Mouse (Mus musculus) layer of hippocampus, adult 9-10 months (tissue): ENCODE measurements around the gene Cideb.
A peak's percentile ranks its signal among the peaks of the same experiment; 100 is the strongest.

Experiments
- DNase-seq: peaks from one replicate; pipeline ENCODE4 v3.0.0; 2022; ENCODE audit warnings: low spot score

Cideb gene

GRCm38 (mm10) chr14:55758363-55758784 is at the start of gene Cideb:
Gene Cideb, minus strand, starts transcription at chr14:55758458.
- DNase-seq = no peak

DNA sequence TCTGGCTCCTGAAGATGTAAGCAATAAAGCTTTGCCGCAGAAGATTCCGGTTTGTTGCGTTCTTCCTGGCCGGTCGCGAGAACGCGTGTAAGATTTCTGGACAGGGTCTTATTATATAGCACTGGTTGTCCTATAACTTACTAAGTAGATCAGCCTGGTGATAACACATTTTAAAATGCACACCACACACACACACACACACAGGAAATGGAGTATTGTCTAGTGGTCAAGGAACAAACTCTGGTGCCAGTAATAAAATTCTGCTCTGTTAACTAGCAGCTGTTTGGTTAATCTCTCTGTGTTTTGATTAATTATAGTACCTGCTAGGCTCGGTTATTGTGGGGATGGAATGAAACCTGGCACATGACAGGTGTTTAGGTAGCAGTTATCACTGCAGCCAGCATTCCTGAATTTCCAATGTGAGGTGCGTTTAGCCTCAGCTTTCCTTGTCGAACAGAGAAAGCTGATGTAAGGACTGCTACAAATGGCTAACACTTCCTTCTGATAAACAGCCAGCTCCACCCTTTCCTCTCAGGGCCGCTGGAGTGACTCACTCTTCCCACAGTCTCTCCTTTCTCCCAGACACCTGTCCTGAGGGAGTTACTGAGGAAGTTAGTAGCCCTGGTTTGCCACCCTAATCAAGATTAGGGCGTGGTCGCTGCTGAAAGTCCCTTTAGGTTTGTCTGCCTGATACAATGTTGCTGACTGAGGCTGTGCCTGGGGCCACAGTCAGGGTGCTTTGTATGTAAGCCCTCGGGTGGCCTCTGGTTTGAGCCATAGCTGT is 37.3 kb upstream of the Cideb start:
- DNase-seq = no peak

DNA sequence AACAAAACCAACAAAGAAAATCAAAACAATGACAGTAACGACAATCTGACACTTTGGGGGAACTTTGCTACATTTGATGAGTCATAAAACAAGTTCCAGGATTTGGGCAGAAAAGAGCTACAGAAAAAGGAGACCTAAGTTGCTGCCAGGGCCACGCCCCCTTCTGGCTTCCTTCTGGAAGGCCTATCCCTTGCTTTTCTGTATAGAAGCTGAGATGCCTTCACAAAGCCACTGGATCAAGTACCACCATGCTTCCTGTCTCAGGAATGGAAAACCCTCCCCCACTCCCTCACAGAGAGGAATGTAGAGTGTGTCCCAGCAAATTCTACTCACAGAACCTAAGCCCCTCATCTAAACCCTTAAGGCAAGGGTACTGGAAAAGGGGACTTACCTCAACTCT is 35.7 kb upstream of the Cideb start:
- DNase-seq = no peak

DNA sequence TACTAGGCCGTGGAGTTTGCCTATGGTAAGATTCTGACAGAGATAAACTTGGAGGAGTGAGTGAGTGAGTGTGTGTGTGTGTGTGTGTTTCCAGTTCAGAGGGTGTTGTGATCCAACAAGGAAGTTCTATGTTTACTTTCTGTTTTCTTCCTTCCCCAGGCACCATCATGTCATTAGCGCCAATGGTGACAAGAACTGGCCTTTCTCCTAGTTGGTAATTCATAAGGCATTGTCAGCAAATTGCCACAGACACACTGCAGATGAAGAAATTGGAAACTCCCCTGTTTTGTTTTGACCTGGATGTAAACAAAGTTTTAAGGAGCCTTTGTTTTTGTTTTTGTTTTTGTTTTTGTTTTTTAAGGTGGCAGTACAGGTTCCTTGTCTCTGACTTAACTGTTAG is 35.2 kb upstream of the Cideb start:
- no peak for DNase-seq

DNA sequence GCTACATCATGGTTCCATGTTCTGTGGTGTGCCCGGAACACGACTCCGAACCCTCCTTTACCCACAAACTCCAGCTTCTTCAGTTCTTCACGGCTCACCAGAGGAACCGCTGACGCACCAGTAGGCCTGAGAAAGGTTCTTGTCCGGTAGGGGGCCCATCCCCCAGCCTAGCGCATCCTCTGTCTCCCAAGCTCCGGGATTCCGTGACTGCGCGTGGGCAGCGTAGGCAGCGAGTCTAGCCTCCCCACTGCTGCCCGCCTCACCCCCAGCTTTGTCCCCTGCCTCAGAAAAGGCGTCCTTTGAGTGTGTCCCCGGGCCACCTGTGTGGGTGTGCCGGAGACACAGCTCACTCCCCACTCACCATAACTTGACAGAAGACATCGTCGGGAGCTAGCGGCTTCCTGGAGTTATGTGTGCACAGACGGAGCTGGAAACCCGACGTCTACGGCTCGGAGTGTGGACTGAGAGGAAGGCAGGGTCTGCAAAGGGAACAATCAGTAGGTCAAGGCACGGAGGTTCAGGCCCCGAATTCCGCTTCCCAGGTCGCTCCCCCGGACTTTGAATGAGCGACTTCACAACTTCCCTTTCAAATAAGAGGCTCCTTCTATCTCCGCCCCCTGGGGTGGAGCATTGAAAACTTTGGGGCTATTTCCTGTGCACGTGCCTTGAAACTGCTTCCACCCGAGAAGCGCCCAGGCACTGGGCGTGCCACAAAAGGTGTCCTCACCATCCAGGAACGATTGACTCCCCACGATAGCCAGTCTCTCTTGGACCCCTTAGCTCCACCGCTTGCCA is 30.2 kb upstream of the Cideb start, which contains the start of gene Ripk3:
Ripk3 (minus strand) TSS at position 610 of the 795 bp plus-strand sequence.
- DNase-seq = no peak

- no peak for DNase-seq
Observed at GRCm38 (mm10) chr14:55787731-55788130, 29.5 kb upstream of the Cideb start.

GRCm38 (mm10) chr14:55785195-55785594 is 26.9 kb upstream of the Cideb start:
- DNase-seq = no peak

- DNase-seq = no peak
Observed at GRCm38 (mm10) chr14:55783958-55784235, 25.6 kb upstream of the Cideb start, which contains the start of gene Adcy4. Gene Adcy4, minus strand, starts transcription at chr14:55784095.

GRCm38 (mm10) chr14:55783171-55783957 is 25.1 kb upstream of the Cideb start:
- no peak for DNase-seq

GRCm38 (mm10) chr14:55782361-55782960 is 24.2 kb upstream of the Cideb start:
- DNase-seq = no peak

DNA sequence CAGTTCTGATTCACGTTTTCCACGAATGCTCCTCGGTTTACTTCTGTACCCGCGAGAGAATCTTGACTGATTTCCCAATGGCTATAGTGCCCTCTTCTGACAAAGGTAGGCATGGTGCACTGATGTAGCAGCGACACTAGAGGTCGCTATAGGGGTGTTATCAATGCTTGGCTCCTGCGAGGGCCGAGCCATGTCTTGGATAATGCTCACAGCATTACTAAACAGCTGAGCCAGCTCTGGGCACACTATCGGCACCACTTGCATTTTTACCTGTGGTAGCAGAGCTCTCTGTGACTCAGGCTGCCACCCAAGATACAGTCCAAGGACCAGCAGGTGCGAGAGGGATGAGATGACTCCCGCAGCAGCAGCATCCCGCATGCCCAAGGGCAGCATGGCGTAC is 23.1 kb upstream of the Cideb start:
- DNase-seq = peak; percentile 55

DNA sequence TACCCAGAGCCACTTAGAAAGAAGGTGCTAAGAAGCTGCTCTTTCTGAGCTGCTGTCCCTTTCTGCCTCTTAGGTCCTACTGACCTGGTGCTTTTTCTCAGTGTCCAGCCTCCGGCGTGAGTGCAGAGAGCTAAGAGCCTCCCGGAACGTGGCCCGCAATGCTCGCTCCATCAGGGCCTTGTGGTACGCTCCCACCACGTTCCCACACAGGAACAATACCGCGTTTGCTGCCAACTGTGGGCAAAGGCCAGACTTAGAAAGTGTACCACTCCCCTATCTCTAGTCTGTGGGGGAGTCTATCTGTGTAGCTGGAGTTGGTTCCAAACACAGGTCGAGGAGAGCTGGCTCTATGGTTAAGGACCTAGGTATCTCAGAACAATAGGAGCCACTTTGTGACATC is 22.5 kb upstream of the Cideb start:
- DNase-seq = no peak

DNA sequence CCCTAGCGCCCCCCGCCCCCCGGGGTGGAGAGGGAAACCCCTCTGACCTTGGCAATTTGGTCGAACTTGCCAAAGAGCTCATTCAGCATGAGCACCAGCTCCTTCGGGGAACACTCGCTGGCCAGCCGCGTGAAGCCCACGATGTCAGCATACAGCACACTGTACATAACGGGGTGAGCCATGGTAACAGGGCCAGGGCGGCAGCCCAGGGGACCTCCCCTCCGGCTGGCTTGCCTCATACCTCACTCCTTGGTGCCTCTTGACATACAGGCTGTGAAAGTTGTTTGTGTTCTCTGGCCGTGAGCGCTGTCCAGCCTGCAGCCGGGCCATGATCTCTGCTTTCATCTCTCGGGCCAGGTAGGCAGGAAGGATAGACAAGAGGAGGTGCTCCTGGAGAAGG is 21.4 kb upstream of the Cideb start:
- no peak for DNase-seq

DNA sequence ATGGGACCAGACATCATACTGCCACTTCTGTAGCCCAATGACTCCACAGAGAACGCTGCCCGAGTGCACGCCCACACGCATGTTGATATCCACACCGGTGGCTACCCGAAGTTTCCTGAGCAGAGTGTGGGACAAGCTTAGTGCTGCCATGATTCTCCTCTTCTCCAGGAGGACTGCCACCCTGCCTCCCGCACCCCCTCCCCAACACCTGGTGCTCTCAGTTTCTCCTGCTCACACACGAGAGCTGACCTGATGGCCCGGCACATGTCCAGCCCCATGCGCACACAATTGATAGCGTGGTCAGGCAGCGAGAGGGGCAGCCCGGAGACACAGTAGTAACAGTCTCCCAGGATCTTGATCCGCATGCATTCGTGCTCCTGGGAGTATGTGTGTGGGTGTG is 20.4 kb upstream of the Cideb start:
- no peak for DNase-seq

DNA sequence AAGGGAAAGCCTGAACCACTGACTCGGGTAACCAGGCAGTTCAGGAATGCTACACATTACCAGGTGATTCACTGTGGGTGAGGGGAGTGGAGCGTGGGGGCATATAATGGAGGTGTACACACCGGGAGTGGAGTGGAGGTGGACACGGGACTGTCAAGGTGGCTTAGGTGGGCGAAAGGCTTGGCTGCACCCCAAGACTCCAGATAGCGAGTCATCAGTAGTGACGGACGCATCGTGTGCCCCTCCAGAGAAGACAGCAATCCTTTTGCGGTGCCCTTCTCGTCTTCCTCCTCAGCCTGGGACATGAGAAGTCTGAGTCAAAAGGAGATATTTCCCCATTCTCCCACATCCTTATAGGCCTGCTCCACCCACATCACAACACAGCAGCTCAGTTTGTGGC is 19.5 kb upstream of the Cideb start:
- no peak for DNase-seq

GRCm38 (mm10) chr14:55777176-55777575 is 18.9 kb upstream of the Cideb start:
- no peak for DNase-seq

- no peak for DNase-seq
Observed at GRCm38 (mm10) chr14:55776711-55777110, 18.5 kb upstream of the Cideb start.

- DNase-seq = no peak
Observed at GRCm38 (mm10) chr14:55769087-55769703, 10.9 kb upstream of the Cideb start.

GRCm38 (mm10) chr14:55768555-55768954 is 10.3 kb upstream of the Cideb start:
- DNase-seq = no peak

DNA sequence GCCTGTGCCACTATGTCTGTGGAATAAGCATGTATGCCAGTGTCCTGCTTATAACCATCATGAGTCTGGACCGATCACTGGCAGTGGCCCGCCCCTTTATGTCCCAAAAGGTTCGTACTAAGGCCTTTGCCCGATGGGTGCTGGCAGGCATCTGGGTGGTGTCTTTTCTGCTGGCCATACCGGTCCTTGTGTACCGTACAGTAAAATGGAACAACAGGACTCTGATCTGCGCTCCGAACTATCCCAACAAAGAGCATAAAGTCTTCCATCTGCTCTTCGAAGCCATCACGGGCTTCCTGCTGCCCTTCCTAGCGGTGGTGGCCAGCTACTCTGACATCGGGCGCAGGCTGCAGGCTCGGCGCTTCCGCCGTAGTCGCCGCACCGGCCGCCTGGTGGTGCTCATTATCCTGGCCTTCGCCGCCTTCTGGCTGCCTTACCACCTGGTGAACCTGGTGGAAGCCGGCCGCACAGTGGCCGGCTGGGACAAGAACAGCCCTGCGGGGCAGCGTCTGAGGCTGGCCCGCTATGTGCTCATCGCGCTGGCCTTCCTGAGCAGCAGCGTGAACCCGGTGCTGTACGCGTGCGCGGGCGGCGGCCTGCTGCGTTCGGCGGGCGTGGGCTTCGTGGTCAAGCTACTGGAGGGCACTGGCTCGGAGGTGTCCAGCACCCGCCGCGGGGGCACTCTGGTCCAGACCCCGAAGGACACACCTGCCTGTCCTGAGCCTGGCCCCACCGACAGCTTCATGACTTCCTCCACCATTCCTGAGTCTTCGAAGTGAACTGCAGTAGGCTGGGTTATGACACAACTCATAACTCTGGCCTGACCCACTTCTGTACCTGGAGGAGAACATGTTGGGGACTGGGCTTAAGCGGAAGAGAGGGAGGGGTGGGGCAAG is 9.5 kb upstream of the Cideb start:
- DNase-seq = no peak

DNA sequence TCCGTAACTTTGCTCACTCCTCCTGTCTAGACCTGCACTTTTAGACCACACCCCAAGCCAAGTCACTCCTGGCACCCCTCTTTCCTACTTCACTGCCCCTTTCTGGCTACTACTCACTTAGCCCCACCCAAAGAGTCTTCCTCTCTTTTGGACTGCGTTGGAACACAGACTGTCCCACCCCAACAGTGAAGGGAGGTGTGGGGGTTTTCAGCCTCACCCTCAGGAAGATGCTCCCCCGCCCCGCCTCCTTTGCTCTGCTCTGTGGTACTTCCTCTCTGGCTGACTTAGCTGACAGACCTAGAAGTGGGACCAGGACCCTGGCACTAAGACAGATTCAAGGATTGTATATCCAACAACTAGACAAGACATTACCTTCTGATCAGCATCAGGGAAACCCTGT is 7.4 kb upstream of the Cideb start, which contains the start of gene Ltb4r1:
Ltb4r1 (plus strand) TSS at position 267 of the 400 bp plus-strand sequence.
- no peak for DNase-seq
